8 mouse cellular contexts compared by ENCODE assay signal in the genomic region with DNA sequence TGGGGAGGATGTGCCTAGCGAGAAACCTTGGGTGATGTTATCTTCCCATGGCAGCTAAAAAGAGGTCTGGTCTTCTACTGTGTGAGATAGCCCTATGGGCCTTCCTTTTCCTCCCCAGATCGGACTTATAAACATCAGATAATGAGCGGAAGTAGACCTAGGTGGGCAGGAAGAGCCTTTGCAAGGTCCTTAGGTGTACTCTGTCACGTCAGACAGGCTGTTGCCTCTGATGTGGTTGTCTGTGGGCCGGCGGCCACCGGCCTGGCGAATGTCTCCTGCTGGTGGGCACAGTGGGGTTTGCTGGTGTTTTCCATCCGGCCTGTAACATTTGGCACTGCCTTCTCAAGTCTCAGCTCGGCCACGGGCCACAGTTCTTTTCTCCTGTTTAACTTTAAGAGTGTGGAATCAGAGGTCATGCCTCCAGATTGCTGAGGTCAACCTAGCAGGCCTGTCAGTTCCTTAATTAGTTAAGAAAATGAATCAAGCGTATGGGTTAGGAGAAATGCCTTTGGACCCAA. TPM values are rescaled to one million over a fixed set of nuclear protein-coding genes. Genes with fewer than 3 reads are reported as not detected.
DNase-seq lines count a peak whose midpoint lies in the region; ATAC-seq and TF ChIP-seq lines count a peak whose summit lies in the region.

No protein-coding gene starts in this region.

- DNase-seq in gastrocnemius, adult 2 months = no peak
- no peak for DNase-seq in gastrocnemius, adult 18-20 months (ENCODE audit: low spot score)
- DNase-seq in 416B (ENCODE audit: low read depth) = peak; percentile 51
- DNase-seq in midbrain, postnatal 0 days (ENCODE audit: low spot score) = no peak
- no peak for DNase-seq in layer of hippocampus, adult 18-20 months (ENCODE audit: low spot score in 2 of 2)
- DNase-seq in spleen, adult 12 weeks (ENCODE audit: low spot score) = no peak

- H3K4me1 ChIP-seq in cortical plate, adult 2 months (ENCODE audit: control insufficient read depth, insufficient read depth, low read length) = 0 out of 2 replicates have a peak, but pooled peaks cover 3% of the 10 kb centered on the region
- H3K4me1 ChIP-seq in intestine, embryonic 16.5 days (ENCODE audit: control insufficient read depth, insufficient read depth, low read length) = peaks cover 22% of the 10 kb centered on the region
- H3K4me1 ChIP-seq in midbrain, postnatal 0 days (ENCODE audit: insufficient read depth, low read length) = peaks cover 5% of the 10 kb centered on the region

- peak overlapping the region; percentile 99 for H3K4me3 ChIP-seq in gastrocnemius, adult 2 months
- H3K4me3 ChIP-seq in cortical plate, adult 2 months (ENCODE audit: insufficient read depth, low read length) = peak overlapping the region; percentile 46
- peak overlapping the region; percentile 90 for H3K4me3 ChIP-seq in intestine, embryonic 16.5 days (ENCODE audit: low read length)
- peak overlapping the region; percentile 71 for H3K4me3 ChIP-seq in midbrain, postnatal 0 days (ENCODE audit: low read depth, low read length)

- intact Hi-C loops in gastrocnemius, adult 2 months (cut with DNase I) = loop anchor here (10.0 kb wide), 1 partner anchor 715 kb away; a partner anchor contains a TSS

- peak overlapping the region; percentile 96 for H3K9ac ChIP-seq in intestine, embryonic 16.5 days (ENCODE audit: low read depth, low read length)
- H3K9ac ChIP-seq in midbrain, postnatal 0 days (replicated peaks; ENCODE audit: low read length, poor library complexity, severe bottlenecking) = peak overlapping the region; percentile 92

- TF ChIP-seq POLR2A in cortical plate, adult 2 months (IDR thresholded peaks at IDR 0.05; ENCODE audit: extremely low read depth, insufficient read depth, low read length) = no peak

- peaks cover 6% of the 10 kb centered on the region; the same call in 1 of the 2 replicates for H3K36me3 ChIP-seq in intestine, embryonic 16.5 days (ENCODE audit: control insufficient read depth, insufficient read depth, low read length)
- H3K36me3 ChIP-seq in midbrain, postnatal 0 days (ENCODE audit: insufficient read depth, low read length) = peaks cover 35% of the 10 kb centered on the region

- ATAC-seq in intestine, embryonic 16.5 days = no peak
- ATAC-seq in midbrain, postnatal 0 days (ENCODE audit: low FRiP score) = no peak

- TF ChIP-seq CTCF in gastrocnemius, adult 2 months (IDR thresholded peaks at IDR 0.05) = no peak
- TF ChIP-seq CTCF in cortical plate, adult 2 months (IDR thresholded peaks at IDR 0.05; ENCODE audit: extremely low read depth, insufficient read depth, low read length) = no peak
- TF ChIP-seq CTCF in midbrain, postnatal 0 days (IDR thresholded peaks at IDR 0.05) = no peak

- WGBS in intestine, embryonic 16.5 days = 14% methylated on average over 12 of the region's 12 CpGs
- WGBS in midbrain, postnatal 0 days = 22% methylated on average over 12 of the region's 12 CpGs

- H3K9me3 ChIP-seq in intestine, embryonic 16.5 days (ENCODE audit: control insufficient read depth, low read length) = no peaks in the 10 kb centered on the region
- H3K9me3 ChIP-seq in midbrain, postnatal 0 days (ENCODE audit: low read length) = no peaks in the 10 kb centered on the region

- peak overlapping the region; percentile 90 for H3K27ac ChIP-seq in gastrocnemius, adult 2 months
- H3K27ac ChIP-seq in cortical plate, adult 2 months (ENCODE audit: insufficient read depth, low read length) = 0 out of 2 replicates have a peak overlapping the region, but pooled peaks have one; percentile 46
- H3K27ac ChIP-seq in intestine, embryonic 16.5 days (ENCODE audit: low read length) = peak overlapping the region; percentile 85
- peak overlapping the region; percentile 97 for H3K27ac ChIP-seq in midbrain, postnatal 0 days (ENCODE audit: low read depth, low read length)

- peak overlapping the region; percentile 90 for H3K4me2 ChIP-seq in intestine, embryonic 16.5 days (ENCODE audit: low read depth, low read length)
- peak overlapping the region; percentile 72 for H3K4me2 ChIP-seq in midbrain, postnatal 0 days (ENCODE audit: low read depth, low read length, poor library complexity, severe bottlenecking)

- H3K27me3 ChIP-seq in intestine, embryonic 16.5 days (replicated peaks; ENCODE audit: control insufficient read depth, insufficient read depth, low read length) = 0 out of 2 replicates have a peak, but pooled peaks cover 3% of the 10 kb centered on the region
- no peaks in the 10 kb centered on the region for H3K27me3 ChIP-seq in midbrain, postnatal 0 days (ENCODE audit: insufficient read depth, low read length)

RNA-seq across cellular contexts. Expression of a gene that starts 1.4 kb away (rescaled TPM):
- 100 to 1,000 TPM; 544 to 670 TPM for total RNA-seq in gastrocnemius, adult 2 months (2021)
- total RNA-seq in gastrocnemius, adult 18-20 months (2021) = 100 to 1,000 TPM; 619 to 713 TPM
- 1,795 and 1,828 TPM in 2 replicates for polyA plus RNA-seq in cortical plate, adult 2 months (2012; rRNA removed)
- 894 and 926 TPM in 2 replicates for polyA plus RNA-seq in intestine, embryonic 16.5 days (2015; fragmentation: Nextera tagmentation; extraction: Ambion mirVana)
- 903 and 1,541 TPM in 2 replicates for total RNA-seq in midbrain, postnatal 0 days (2014; rRNA removed)
- 889 and 977 TPM in 2 replicates for polyA plus RNA-seq in midbrain, postnatal 0 days (2015; fragmentation: Nextera tagmentation; extraction: Ambion mirVana)
- 100 to 1,000 TPM; 925 to 946 TPM for total RNA-seq in layer of hippocampus, adult 18-20 months (2021)

RNA-seq across cellular contexts. Expression of a gene that starts 5.5 kb away (rescaled TPM):
- total RNA-seq in gastrocnemius, adult 2 months (2021) = 10 to 100 TPM; 15.7 to 17.4 TPM
- 10 to 100 TPM; 15.6 to 16.7 TPM for total RNA-seq in gastrocnemius, adult 18-20 months (2021)
- polyA plus RNA-seq in cortical plate, adult 2 months (2012; rRNA removed) = 29.1 and 33.1 TPM in 2 replicates
- 39.1 and 48.3 TPM in 2 replicates for polyA plus RNA-seq in intestine, embryonic 16.5 days (2015; fragmentation: Nextera tagmentation; extraction: Ambion mirVana)
- 42.8 and 58.2 TPM in 2 replicates for total RNA-seq in midbrain, postnatal 0 days (2014; rRNA removed)
- 27.1 and 29.4 TPM in 2 replicates for polyA plus RNA-seq in midbrain, postnatal 0 days (2015; fragmentation: Nextera tagmentation; extraction: Ambion mirVana)
- total RNA-seq in layer of hippocampus, adult 18-20 months (2021) = 10 to 100 TPM; 29.3 to 31.2 TPM

RNA-seq across cellular contexts. Expression of a gene that starts 57.5 kb away (rescaled TPM):
- under 1 TPM; 0.08 to 0.14 TPM for total RNA-seq in gastrocnemius, adult 2 months (2021)
- total RNA-seq in gastrocnemius, adult 18-20 months (2021) = under 1 TPM; 0.07 to 0.12 TPM
- polyA plus RNA-seq in cortical plate, adult 2 months (2012; rRNA removed) = 2.0 and 2.9 TPM in 2 replicates
- polyA plus RNA-seq in intestine, embryonic 16.5 days (2015; fragmentation: Nextera tagmentation; extraction: Ambion mirVana) = 0.39 and 0.50 TPM in 2 replicates
- total RNA-seq in midbrain, postnatal 0 days (2014; rRNA removed) = 3.8 and 4.4 TPM in 2 replicates
- polyA plus RNA-seq in midbrain, postnatal 0 days (2015; fragmentation: Nextera tagmentation; extraction: Ambion mirVana) = 2.0 and 3.2 TPM in 2 replicates
- 1 to 10 TPM; 1.6 to 2.1 TPM for total RNA-seq in layer of hippocampus, adult 18-20 months (2021)

Comparison
In these comparisons a context has a peak if more than half of its experiments do, and no peak if none do; other contexts are left out.
1. H3K27ac ChIP-seq: peak in every context shown above with its lines; median percentile 97 in midbrain, postnatal 0 days; 90 in gastrocnemius, adult 2 months; 85 in intestine, embryonic 16.5 days; 46 in cortical plate, adult 2 months.
2. H3K4me3 ChIP-seq: peak in every context shown above with its lines; median percentile 99 in gastrocnemius, adult 2 months; 90 in intestine, embryonic 16.5 days; 71 in midbrain, postnatal 0 days; 46 in cortical plate, adult 2 months.